Mouse (Mus musculus): Measurements from ENCODE around the gene Ccdc117.
A peak's percentile ranks its signal among the peaks of the same experiment; 100 is the strongest.
"Not testable (repeated sequence)": the region's sequence is repeated elsewhere in the genome, so short reads cannot be mapped to it uniquely, and the experiment has no call there.

The Ccdc117 gene

GRCm38 (mm10) chr11:5509215-5510098 is 32.5 kb downstream of the Ccdc117 start:
- DNase-seq (ENCODE audit: low read depth), result no peak

GRCm38 (mm10) chr11:5505856-5506575 is 36.0 kb downstream of the Ccdc117 start:
- no peak for DNase-seq (ENCODE audit: low read depth)

GRCm38 (mm10) chr11:5502351-5503051 is 39.5 kb downstream of the Ccdc117 start:
- no peak for DNase-seq (ENCODE audit: low read depth)

GRCm38 (mm10) chr11:5500903-5501741 is 40.9 kb downstream of the Ccdc117 start:
- DNase-seq (ENCODE audit: low read depth), result no peak

GRCm38 (mm10) chr11:5499961-5500644 is 41.9 kb downstream of the Ccdc117 start:
- no peak for DNase-seq (ENCODE audit: low read depth)

- no peak for DNase-seq (ENCODE audit: low read depth)
Observed at GRCm38 (mm10) chr11:5498931-5499661, 42.9 kb downstream of the Ccdc117 start.

- DNase-seq (ENCODE audit: low read depth), result no peak
Observed at GRCm38 (mm10) chr11:5498422-5498821, 43.6 kb downstream of the Ccdc117 start.

GRCm38 (mm10) chr11:5496559-5497248 is 45.3 kb downstream of the Ccdc117 start:
- DNase-seq (ENCODE audit: low read depth), result no peak

GRCm38 (mm10) chr11:5495906-5496305 is 46.1 kb downstream of the Ccdc117 start:
- DNase-seq (ENCODE audit: low read depth), result no peak

GRCm38 (mm10) chr11:5495286-5495832 is 46.6 kb downstream of the Ccdc117 start:
- DNase-seq (ENCODE audit: low read depth), result no peak

- no peak for DNase-seq (ENCODE audit: low read depth)
Observed at GRCm38 (mm10) chr11:5493869-5494268, 48.1 kb downstream of the Ccdc117 start.

GRCm38 (mm10) chr11:5491912-5492311 is 50.1 kb downstream of the Ccdc117 start:
- DNase-seq (ENCODE audit: low read depth), result no peak

- DNase-seq (ENCODE audit: low read depth), result no peak
Observed at GRCm38 (mm10) chr11:5490989-5491656, 50.9 kb downstream of the Ccdc117 start.

- not testable (repeated sequence) for DNase-seq (ENCODE audit: low read depth)
Observed at GRCm38 (mm10) chr11:5489433-5489832, 52.6 kb downstream of the Ccdc117 start.

- peak; percentile 89 for DNase-seq (ENCODE audit: low read depth)
Observed at GRCm38 (mm10) chr11:5485193-5486011, 56.6 kb downstream of the Ccdc117 start.

GRCm38 (mm10) chr11:5482581-5482980 is 59.4 kb downstream of the Ccdc117 start:
- no peak for DNase-seq (ENCODE audit: low read depth)

Measured in c-Kit-positive CD71-negative TER-119-negative erythroid progenitor cells, embryonic 14.5 days (primary cell).